Mouse (Mus musculus): ENCODE measurements around the gene Ndufaf3.

DNA sequence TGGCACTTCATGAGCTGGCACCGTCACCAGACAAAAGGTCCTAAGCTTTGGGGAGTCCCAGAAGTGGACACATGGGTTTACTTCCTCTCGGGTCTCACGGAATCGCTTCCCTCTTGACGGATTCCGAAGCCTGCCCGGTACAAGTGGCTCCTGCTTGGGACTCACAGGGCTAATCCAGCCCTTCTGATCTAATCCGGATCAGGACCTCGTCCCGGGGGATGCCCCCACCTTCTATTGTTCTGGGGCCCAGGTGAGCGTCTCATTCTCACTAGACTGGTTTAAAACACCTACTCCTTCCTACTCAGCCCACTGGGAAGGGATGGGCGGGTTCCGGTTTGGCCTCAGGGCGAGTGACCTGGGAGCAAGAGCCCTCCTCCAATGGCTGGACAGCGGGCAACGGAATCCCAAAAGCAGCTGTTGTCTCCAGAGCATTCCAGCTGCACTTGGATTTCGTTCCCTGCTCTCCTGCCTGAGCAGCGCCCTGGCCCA is 741 bp upstream of the Ndufaf3 start:
- TF ChIP-seq CTCF (IDR thresholded peaks at IDR 0.05; ENCODE audit: low read depth) (no peak), EP300 (IDR thresholded peaks at IDR 0.05; ENCODE audit: low read depth) (no peak)

All from heart, postnatal 0 days (tissue).